Mouse (Mus musculus) liver, adult (tissue): ENCODE results near the gene Gabrp.

Source experiments
- GATA4 ChIP-seq: IDR thresholded peaks from 2 replicates; pipeline ENCODE4 v1.6.1; 2014; ENCODE audit warnings: mild to moderate bottlenecking, low read length; ENCODE audit not compliant: insufficient replicate concordance

The Gabrp gene

GRCm38 (mm10) chr11:33544945-33545344 is 33.8 kb downstream of the Gabrp start:
- no peak for TF ChIP-seq GATA4

- no peak for TF ChIP-seq GATA4
Measured at GRCm38 (mm10) chr11:33544121-33544520, 34.6 kb downstream of the Gabrp start.

GRCm38 (mm10) chr11:33537390-33538125 is 41.2 kb downstream of the Gabrp start:
- TF ChIP-seq GATA4 = no peak

GRCm38 (mm10) chr11:33536636-33537035 is 42.1 kb downstream of the Gabrp start:
- TF ChIP-seq GATA4 = no peak

GRCm38 (mm10) chr11:33534541-33534940 is 44.2 kb downstream of the Gabrp start:
- no peak for TF ChIP-seq GATA4

- no peak for TF ChIP-seq GATA4
Measured at GRCm38 (mm10) chr11:33533577-33533976, 45.2 kb downstream of the Gabrp start.

- TF ChIP-seq GATA4 = no peak
Measured at GRCm38 (mm10) chr11:33529576-33529975, 49.2 kb downstream of the Gabrp start.

GRCm38 (mm10) chr11:33513376-33513991 is 65.3 kb downstream of the Gabrp start, which contains the start of gene Ranbp17:
Gene Ranbp17, minus strand, starts transcription at chr11:33513746.
- TF ChIP-seq GATA4 = no peak

GRCm38 (mm10) chr11:33512854-33513375 is 65.8 kb downstream of the Gabrp start:
- no peak for TF ChIP-seq GATA4

GRCm38 (mm10) chr11:33509401-33509800 is 69.4 kb downstream of the Gabrp start:
- no peak for TF ChIP-seq GATA4
